Mouse (Mus musculus) adrenal gland, postnatal 10 days (tissue): ENCODE measurements around the gene Zfyve16. TPM values are rescaled to one million over a fixed set of nuclear protein-coding genes. Genes with fewer than 3 reads are reported as not detected.

ENCODE experiments used
- DNase-seq: peaks from one replicate; pipeline ENCODE4 v3.0.0; 2021; ENCODE audit warnings: mixed read lengths
- total RNA-seq, 2 experiments: library from RNA; stranded (reverse); gene quantifications; 2 replicates each; pipeline ENCODE4 v1.2.3; 2021

Zfyve16 gene
- total RNA-seq, 2 experiments from 2014 or later, result 18.5 to 21.5 TPM

- no peak for DNase-seq
Measured at GRCm38 (mm10) chr13:92467891-92468290, 62.8 kb downstream of the Zfyve16 start.

- no peak for DNase-seq
Measured at GRCm38 (mm10) chr13:92464698-92465097, 66.0 kb downstream of the Zfyve16 start.

GRCm38 (mm10) chr13:92446872-92447271, 83.8 kb downstream of the Zfyve16 start:
- no peak for DNase-seq

- DNase-seq, result no peak
Measured at GRCm38 (mm10) chr13:92440286-92440685, 90.4 kb downstream of the Zfyve16 start.

- no peak for DNase-seq
Measured at GRCm38 (mm10) chr13:92438656-92439055, 92.0 kb downstream of the Zfyve16 start.

Other genes with a start within 250 kb of the Zfyve16 start
- gene Gm20379, start 224.9 kb downstream of the Zfyve16 start, total RNA-seq, result not detected
- 1 to 10 TPM; 5.8 to 6.7 TPM for gene Dhfr, start 176.1 kb downstream of the Zfyve16 start, total RNA-seq
- gene Msh3, start 175.9 kb downstream of the Zfyve16 start, total RNA-seq, result 10 to 100 TPM; 17.5 to 29.2 TPM
- gene Ankrd34b, start 105.0 kb downstream of the Zfyve16 start, total RNA-seq, result under 1 TPM; 0.39 to 0.42 TPM
- 1 to 10 TPM; 4.8 to 6.2 TPM for gene Fam151b, start 46.9 kb downstream of the Zfyve16 start, total RNA-seq
- gene Spz1, start 45.3 kb upstream of the Zfyve16 start, total RNA-seq, result not detected
- 10 to 100 TPM; 47.6 to 50.4 TPM for gene Serinc5, start 80.2 kb upstream of the Zfyve16 start, total RNA-seq